Mouse (Mus musculus) midbrain, embryonic 15.5 days (tissue): ENCODE results near the gene Trmt10b. TPM values are rescaled to one million over a fixed set of nuclear protein-coding genes. Genes with fewer than 3 reads are reported as not detected.

Source experiments
- ATAC-seq: fragments of 200-750 bp; cut with Nextera tagmentation; replicated peaks from 2 replicates; pipeline ENCODE4 v1.8.0; 2017; ENCODE audit warnings: moderate TSS enrichment
- H3K27ac ChIP-seq: fragments of 300-500 bp; sonication (generic); 2 replicates; pipeline ENCODE4 v1.5.1; 2015; ENCODE audit warnings: mild to moderate bottlenecking, inconsistent platforms
- H3K27me3 ChIP-seq: fragments of 300-500 bp; sonication (generic); replicated peaks from 2 replicates; pipeline ENCODE4 v1.6.1; 2015; ENCODE audit warnings: inconsistent platforms
- H3K36me3 ChIP-seq: fragments of 300-500 bp; sonication (generic); replicated peaks from 2 replicates; pipeline ENCODE4 v1.6.1; 2015; ENCODE audit warnings: inconsistent platforms
- H3K4me1 ChIP-seq: fragments of 300-500 bp; sonication (generic); 2 replicates; pipeline ENCODE4 v1.6.1; 2015; ENCODE audit warnings: inconsistent platforms
- H3K4me2 ChIP-seq: fragments of 300-500 bp; sonication (generic); 2 replicates; pipeline ENCODE4 v1.6.1; 2015; ENCODE audit warnings: inconsistent platforms, mild to moderate bottlenecking, moderate library complexity
- H3K4me3 ChIP-seq: fragments of 300-500 bp; sonication (generic); 2 replicates; pipeline ENCODE4 v1.5.1; 2015; ENCODE audit warnings: mild to moderate bottlenecking, inconsistent platforms
- H3K9ac ChIP-seq: fragments of 300-500 bp; sonication (generic); 2 replicates; pipeline ENCODE4 v1.6.1; 2015; ENCODE audit warnings: mild to moderate bottlenecking, inconsistent platforms
- H3K9me3 ChIP-seq: fragments of 300-500 bp; sonication (generic); 2 replicates; pipeline ENCODE4 v1.6.1; 2016; ENCODE audit warnings: inconsistent platforms
- WGBS: fragments of 180-500 bp; shearing (Covaris S2); methylation state at CpG from one replicate; pipeline ENCODE4 v1.1.7; 2015; ENCODE audit warnings: mixed read lengths; 5-methylcytosine and 5-hydroxymethylcytosine counted together
- polyA plus RNA-seq: library from polyadenylated mRNA; unstranded; fragments of >200 nt; fragmentation: Nextera tagmentation; extraction: Ambion mirVana; gene quantifications from 2 replicates; pipeline ENCODE4 v1.2.1, GENCODE M21; 2015

Trmt10b gene
- polyA plus RNA-seq, 1 experiment from 2014 or later = 24.1 TPM

DNA sequence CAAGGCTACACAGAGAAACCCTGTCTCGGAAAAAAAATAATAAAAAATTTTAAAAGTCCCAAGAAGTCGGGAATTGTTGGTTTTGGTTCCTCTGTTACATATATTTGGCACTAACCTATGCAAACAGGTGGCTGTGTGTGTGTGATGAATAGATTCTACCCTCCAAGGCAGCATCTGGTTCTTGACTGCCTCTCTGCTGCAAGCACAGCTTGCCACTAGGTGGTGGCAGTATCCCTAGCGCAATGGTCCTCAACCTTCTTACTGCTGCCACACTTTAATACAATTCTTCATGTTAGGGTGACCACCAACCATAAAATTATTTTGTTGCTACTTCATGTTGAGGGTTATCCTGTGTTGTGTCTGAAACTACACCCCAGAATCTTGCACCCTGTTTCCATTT lies 10.6 kb upstream of the Trmt10b start:
- Histone ChIP-seq H3K4me3 (no peak overlapping the region), H3K4me1 (no peaks in the 10 kb centered on the region), H3K27ac (no peak overlapping the region), H3K4me2 (no peak overlapping the region), H3K27me3 (no peaks in the 10 kb centered on the region), H3K9ac (no peak overlapping the region), H3K36me3 (no peaks in the 10 kb centered on the region), H3K9me3 (no peaks in the 10 kb centered on the region)
- ATAC-seq = no peak
- 48% methylated on average over 3 of the region's 3 CpGs for WGBS

- Histone ChIP-seq H3K27ac (no peak overlapping the region), H3K4me3 (no peak overlapping the region), H3K9ac (no peak overlapping the region), H3K4me2 (no peak overlapping the region), H3K27me3 (no peaks in the 10 kb centered on the region), H3K36me3 (no peaks in the 10 kb centered on the region), H3K4me1 (no peaks in the 10 kb centered on the region), H3K9me3 (no peaks in the 10 kb centered on the region)
- ATAC-seq = no peak
- WGBS = 66% methylated on average over 5 of the region's 5 CpGs
Measured at GRCm38 (mm10) chr4:45287906-45288305, 9.0 kb upstream of the Trmt10b start.

GRCm38 (mm10) chr4:45305536-45305935 lies 8.6 kb downstream of the Trmt10b start:
- H3K27me3 ChIP-seq = no peaks in the 10 kb centered on the region
- H3K4me1 ChIP-seq = no peaks in the 10 kb centered on the region
- H3K4me3 ChIP-seq = no peak overlapping the region
- no peak overlapping the region for H3K4me2 ChIP-seq
- no peak overlapping the region for H3K9ac ChIP-seq
- H3K27ac ChIP-seq = no peak overlapping the region
- 97% methylated on average over 14 of the region's 14 CpGs for WGBS
- no peak for ATAC-seq
- H3K9me3 ChIP-seq = no peaks in the 10 kb centered on the region
- H3K36me3 ChIP-seq = peaks cover 59% of the 10 kb centered on the region

DNA sequence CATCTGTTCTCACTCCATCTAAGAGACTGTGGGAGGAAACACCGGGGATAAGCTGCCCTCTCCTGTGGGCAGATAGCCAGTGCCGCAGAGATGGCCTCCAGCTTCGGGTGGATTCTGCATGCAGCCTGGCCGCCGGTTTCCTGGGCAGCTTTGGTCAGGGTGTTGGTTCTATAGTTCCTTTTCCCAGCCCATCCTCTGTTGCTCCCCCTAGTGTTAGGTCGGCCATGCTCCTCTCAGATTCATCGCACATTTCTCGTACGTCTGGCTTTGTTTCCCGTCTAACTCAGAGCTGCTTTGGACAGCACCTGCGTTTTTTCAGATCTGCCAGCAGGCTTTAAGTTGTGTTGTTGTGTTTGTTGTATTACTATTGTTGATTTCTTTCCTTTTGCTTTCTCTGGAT lies 11.1 kb downstream of the Trmt10b start:
- no peak overlapping the region for H3K9ac ChIP-seq
- H3K27me3 ChIP-seq = no peaks in the 10 kb centered on the region
- no peak overlapping the region for H3K27ac ChIP-seq
- 31% methylated on average over 11 of the region's 11 CpGs for WGBS
- peaks cover 43% of the 10 kb centered on the region for H3K36me3 ChIP-seq
- H3K4me3 ChIP-seq = no peak overlapping the region
- ATAC-seq = no peak
- no peaks in the 10 kb centered on the region for H3K9me3 ChIP-seq
- no peak overlapping the region for H3K4me2 ChIP-seq
- H3K4me1 ChIP-seq = no peaks in the 10 kb centered on the region

- ATAC-seq = no peak
- no peaks in the 10 kb centered on the region for H3K9me3 ChIP-seq
Measured at GRCm38 (mm10) chr4:45308606-45309005, 11.7 kb downstream of the Trmt10b start.

GRCm38 (mm10) chr4:45311056-45311455 lies 14.1 kb downstream of the Trmt10b start:
- no peaks in the 10 kb centered on the region for H3K9me3 ChIP-seq
- no peak overlapping the region for H3K9ac ChIP-seq
- no peaks in the 10 kb centered on the region for H3K4me1 ChIP-seq
- no peak overlapping the region for H3K4me3 ChIP-seq
- H3K27me3 ChIP-seq = no peaks in the 10 kb centered on the region
- peaks cover 38% of the 10 kb centered on the region for H3K36me3 ChIP-seq
- no peak overlapping the region for H3K4me2 ChIP-seq
- no peak for ATAC-seq
- no peak overlapping the region for H3K27ac ChIP-seq
- WGBS = 97% methylated on average over 2 of the region's 2 CpGs

More at GRCm38 (mm10) chr4:45308606-45309005, 11.7 kb downstream of the Trmt10b start:
- no peak overlapping the region for H3K27ac ChIP-seq
- peaks cover 43% of the 10 kb centered on the region for H3K36me3 ChIP-seq
- H3K4me2 ChIP-seq = no peak overlapping the region
- H3K4me1 ChIP-seq = no peaks in the 10 kb centered on the region
- H3K27me3 ChIP-seq = no peaks in the 10 kb centered on the region
- H3K9ac ChIP-seq = no peak overlapping the region
- H3K4me3 ChIP-seq = no peak overlapping the region
- 91% methylated on average over 6 of the region's 6 CpGs for WGBS

GRCm38 (mm10) chr4:45320159-45320816 lies 23.4 kb downstream of the Trmt10b start:
- under 1% methylated on average over 54 of the region's 56 CpGs for WGBS
- Histone ChIP-seq H3K9ac (peak overlapping the region; percentile 86), H3K27ac (peak overlapping the region; percentile 86), H3K4me1 (peaks cover 17% of the 10 kb centered on the region), H3K36me3 (peaks cover 15% of the 10 kb centered on the region; the same call in 1 of the 2 replicates), H3K27me3 (peaks cover 22% of the 10 kb centered on the region), H3K9me3 (no peaks in the 10 kb centered on the region), H3K4me3 (peak overlapping the region; percentile 81), H3K4me2 (peak overlapping the region; percentile 70)
- peak; percentile 94 for ATAC-seq

- H3K4me3 ChIP-seq = no peak overlapping the region
- no peaks in the 10 kb centered on the region for H3K9me3 ChIP-seq
- no peaks in the 10 kb centered on the region for H3K36me3 ChIP-seq
- 86% methylated on average over 7 of the region's 7 CpGs for WGBS
- no peak overlapping the region for H3K9ac ChIP-seq
- H3K27ac ChIP-seq = no peak overlapping the region
- ATAC-seq = no peak
- no peaks in the 10 kb centered on the region for H3K4me1 ChIP-seq
- no peak overlapping the region for H3K4me2 ChIP-seq
- H3K27me3 ChIP-seq = no peaks in the 10 kb centered on the region
Measured at GRCm38 (mm10) chr4:45331139-45331538, 34.2 kb downstream of the Trmt10b start.

- H3K36me3 ChIP-seq = no peaks in the 10 kb centered on the region
Measured at GRCm38 (mm10) chr4:45332466-45332865, 35.5 kb downstream of the Trmt10b start.

GRCm38 (mm10) chr4:45341226-45341625 lies 44.3 kb downstream of the Trmt10b start:
- peaks cover 30% of the 10 kb centered on the region for H3K4me1 ChIP-seq
- H3K4me2 ChIP-seq = peak overlapping the region; percentile 83
- H3K9ac ChIP-seq = peak overlapping the region; percentile 65; the same call in 1 of the 2 replicates
- 52% methylated on average over 9 of the region's 9 CpGs for WGBS
- H3K27ac ChIP-seq = peak overlapping the region; percentile 94
- no peaks in the 10 kb centered on the region for H3K27me3 ChIP-seq
- no peaks in the 10 kb centered on the region for H3K9me3 ChIP-seq
- peak overlapping the region; percentile 71 for H3K4me3 ChIP-seq
- no peaks in the 10 kb centered on the region for H3K36me3 ChIP-seq
- peak; percentile 37 for ATAC-seq

More at GRCm38 (mm10) chr4:45332466-45332865, 35.5 kb downstream of the Trmt10b start:
- no peaks in the 10 kb centered on the region for H3K27me3 ChIP-seq
- H3K9me3 ChIP-seq = no peaks in the 10 kb centered on the region
- WGBS = 70% methylated on average over 3 of the region's 3 CpGs
- ATAC-seq = no peak
- no peaks in the 10 kb centered on the region for H3K4me1 ChIP-seq
- no peak overlapping the region for H3K9ac ChIP-seq
- H3K4me3 ChIP-seq = no peak overlapping the region
- no peak overlapping the region for H3K27ac ChIP-seq
- H3K4me2 ChIP-seq = no peak overlapping the region

DNA sequence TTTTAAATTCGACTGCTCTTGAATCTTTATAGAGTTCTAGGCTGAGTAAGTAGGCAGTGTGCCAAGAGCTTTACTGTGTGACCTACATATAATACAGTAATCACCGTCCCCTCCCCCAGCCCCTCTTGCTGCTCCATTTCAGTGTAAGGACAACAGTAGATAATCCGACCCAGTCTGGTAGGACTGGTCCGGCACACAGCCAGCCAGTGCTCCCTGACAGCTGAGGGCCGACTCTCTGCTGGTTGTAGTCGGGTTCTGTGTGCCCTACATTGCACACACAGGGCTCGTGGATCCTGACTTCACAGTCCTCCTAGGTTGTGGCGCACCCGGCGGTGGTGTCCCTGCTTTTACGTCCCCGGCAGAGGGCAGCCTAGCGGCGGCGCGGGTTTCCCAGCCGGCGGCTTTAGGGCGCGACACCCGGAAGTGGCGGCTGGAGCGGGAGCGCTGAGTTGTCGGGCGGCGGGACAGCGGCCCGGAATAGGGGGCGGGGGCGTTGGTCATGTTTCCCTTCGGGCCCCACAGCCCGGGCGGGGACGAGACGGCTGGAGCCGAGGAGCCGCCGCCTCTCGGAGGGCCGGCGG lies 44.8 kb downstream of the Trmt10b start, which contains the start of gene Dcaf10:
Gene Dcaf10, plus strand, starts transcription at position 433 of the 581 bp plus-strand sequence.
- Histone ChIP-seq H3K4me3 (peak within 1 kb of the TSS; percentile 71), H3K9me3 (no peaks in the 10 kb centered on the region), H3K27ac (peak within 1 kb of the TSS; percentile 94), H3K4me2 (peak within 1 kb of the TSS; percentile 83), H3K4me1 (peaks cover 30% of the 10 kb centered on the region), H3K36me3 (no peaks in the 10 kb centered on the region), H3K27me3 (no peaks in the 10 kb centered on the region), H3K9ac (peak within 1 kb of the TSS; percentile 85)
- under 1% methylated on average over 42 of the region's 42 CpGs for WGBS
- ATAC-seq = peak; percentile 95

DNA sequence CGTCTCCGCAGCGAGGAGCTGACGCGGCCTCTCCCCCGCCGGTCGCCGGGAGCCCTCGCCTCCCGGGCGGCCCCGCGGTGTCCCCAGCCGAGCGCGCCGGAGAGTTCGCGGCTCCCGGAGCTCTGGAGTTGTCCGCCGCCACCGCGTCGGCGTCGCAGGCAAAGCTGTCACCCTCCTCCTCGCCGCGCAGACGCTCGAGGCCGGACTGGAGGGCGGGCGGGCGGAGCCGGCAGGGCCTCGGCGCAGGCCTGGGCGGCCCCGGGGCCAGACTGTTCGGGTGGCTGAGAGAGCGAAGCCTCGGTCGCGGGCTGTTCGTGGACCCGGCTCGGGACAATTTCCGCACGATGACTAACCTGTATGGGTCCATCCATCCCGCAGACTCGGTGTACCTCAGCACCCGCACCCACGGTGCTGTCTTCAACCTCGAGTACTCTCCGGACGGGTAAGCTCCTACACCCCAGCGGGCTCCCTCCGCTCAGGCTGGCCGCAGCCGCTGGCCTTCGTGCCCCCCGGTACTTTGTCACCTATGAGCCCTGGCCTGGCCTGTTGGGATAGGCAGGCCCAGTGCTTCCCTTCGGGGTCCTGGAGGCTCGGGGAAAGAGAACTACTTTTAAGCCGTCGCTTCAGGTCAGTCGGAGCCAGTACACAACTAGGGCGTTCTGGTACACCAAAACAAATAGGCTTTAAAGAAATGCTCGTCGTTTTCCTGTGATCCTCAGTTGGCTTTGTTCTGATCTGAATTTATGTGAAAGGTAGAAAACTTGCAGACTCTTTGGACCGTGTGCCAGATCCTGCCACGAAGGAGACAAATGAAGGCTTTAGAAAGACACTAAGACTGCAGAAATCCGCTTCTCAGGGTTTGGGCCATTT lies 45.6 kb downstream of the Trmt10b start, which contains the start of gene Exosc3:
Gene Exosc3, minus strand, starts transcription at position 447 of the 870 bp plus-strand sequence.
- peak; percentile 88 for ATAC-seq
- H3K4me1 ChIP-seq = peaks cover 30% of the 10 kb centered on the region
- 0 out of 2 replicates have a peak, but pooled peaks cover 4% of the 10 kb centered on the region for H3K36me3 ChIP-seq
- H3K9ac ChIP-seq = peak within 1 kb of the TSS; percentile 85
- H3K9me3 ChIP-seq = no peaks in the 10 kb centered on the region
- under 1% methylated on average over 69 of the region's 76 CpGs for WGBS
- H3K4me2 ChIP-seq = peak within 1 kb of the TSS; percentile 83
- H3K27me3 ChIP-seq = no peaks in the 10 kb centered on the region
- H3K27ac ChIP-seq = peak within 1 kb of the TSS; percentile 94
- H3K4me3 ChIP-seq = peak within 1 kb of the TSS; percentile 71
